Mouse (Mus musculus) MEL-GATA-1-ER (cell line): ENCODE data around the gene Taf1b.
"Not testable (repeated sequence)": the region's sequence is repeated elsewhere in the genome, so short reads cannot be mapped to it uniquely, and the experiment has no call there.

Experiments used
- DNase-seq: peaks from one replicate; pipeline ENCODE4 v3.0.0-alpha.2; 2012; ENCODE audit warnings: low read depth; ENCODE audit errors: extremely low read depth

Taf1b gene

GRCm38 (mm10) chr12:24498150-24498840 is at the start of gene Taf1b:
Gene Taf1b (plus strand): TSS chr12:24498359.
- peak; percentile 80 for DNase-seq

GRCm38 (mm10) chr12:24460406-24460805 is 37.8 kb upstream of the Taf1b start:
- no peak for DNase-seq

- DNase-seq: not testable (repeated sequence)
These were observed 36.0 kb upstream of the Taf1b start for GRCm38 (mm10) chr12:24462121-24462520.

GRCm38 (mm10) chr12:24463490-24463889 is 34.7 kb upstream of the Taf1b start:
- not testable (repeated sequence) for DNase-seq

- no peak for DNase-seq
These were observed 29.2 kb upstream of the Taf1b start for GRCm38 (mm10) chr12:24468966-24469365.

- DNase-seq: no peak
These were observed 27.2 kb upstream of the Taf1b start for GRCm38 (mm10) chr12:24470943-24471342.

GRCm38 (mm10) chr12:24473221-24473620 is 24.9 kb upstream of the Taf1b start:
- no peak for DNase-seq

GRCm38 (mm10) chr12:24484930-24485329 is 13.2 kb upstream of the Taf1b start:
- DNase-seq: no peak

GRCm38 (mm10) chr12:24486882-24487281 is 11.3 kb upstream of the Taf1b start:
- DNase-seq: no peak

GRCm38 (mm10) chr12:24492507-24492906 is 5.7 kb upstream of the Taf1b start:
- not testable (repeated sequence) for DNase-seq

- no peak for DNase-seq
These were observed 5.1 kb upstream of the Taf1b start for GRCm38 (mm10) chr12:24493011-24493410.

- DNase-seq: no peak
These were observed 4.7 kb upstream of the Taf1b start for GRCm38 (mm10) chr12:24493412-24493811.

- not testable (repeated sequence) for DNase-seq
These were observed 3.4 kb upstream of the Taf1b start for GRCm38 (mm10) chr12:24494791-24495190.

GRCm38 (mm10) chr12:24498841-24499485 is 804 bp downstream of the Taf1b start:
- not testable (repeated sequence) for DNase-seq

- DNase-seq: peak; percentile 34
These were observed 19.0 kb downstream of the Taf1b start for GRCm38 (mm10) chr12:24517118-24517517.

- DNase-seq: no peak
These were observed 22.9 kb downstream of the Taf1b start for GRCm38 (mm10) chr12:24521076-24521475.

- DNase-seq: not testable (repeated sequence)
These were observed 26.9 kb downstream of the Taf1b start for GRCm38 (mm10) chr12:24525065-24525464.

- peak; percentile 50 for DNase-seq
These were observed 38.2 kb downstream of the Taf1b start for GRCm38 (mm10) chr12:24536390-24536789.

- DNase-seq: no peak
These were observed 39.0 kb downstream of the Taf1b start for GRCm38 (mm10) chr12:24537201-24537600.

GRCm38 (mm10) chr12:24537965-24538364 is 39.8 kb downstream of the Taf1b start:
- DNase-seq: no peak

- no peak for DNase-seq
These were observed 43.4 kb downstream of the Taf1b start for GRCm38 (mm10) chr12:24541426-24542154.

- DNase-seq: no peak
These were observed 49.5 kb downstream of the Taf1b start for GRCm38 (mm10) chr12:24547686-24548085.
